Comparison of ENCODE assay signal across 8 mouse cellular contexts in the genomic region with DNA sequence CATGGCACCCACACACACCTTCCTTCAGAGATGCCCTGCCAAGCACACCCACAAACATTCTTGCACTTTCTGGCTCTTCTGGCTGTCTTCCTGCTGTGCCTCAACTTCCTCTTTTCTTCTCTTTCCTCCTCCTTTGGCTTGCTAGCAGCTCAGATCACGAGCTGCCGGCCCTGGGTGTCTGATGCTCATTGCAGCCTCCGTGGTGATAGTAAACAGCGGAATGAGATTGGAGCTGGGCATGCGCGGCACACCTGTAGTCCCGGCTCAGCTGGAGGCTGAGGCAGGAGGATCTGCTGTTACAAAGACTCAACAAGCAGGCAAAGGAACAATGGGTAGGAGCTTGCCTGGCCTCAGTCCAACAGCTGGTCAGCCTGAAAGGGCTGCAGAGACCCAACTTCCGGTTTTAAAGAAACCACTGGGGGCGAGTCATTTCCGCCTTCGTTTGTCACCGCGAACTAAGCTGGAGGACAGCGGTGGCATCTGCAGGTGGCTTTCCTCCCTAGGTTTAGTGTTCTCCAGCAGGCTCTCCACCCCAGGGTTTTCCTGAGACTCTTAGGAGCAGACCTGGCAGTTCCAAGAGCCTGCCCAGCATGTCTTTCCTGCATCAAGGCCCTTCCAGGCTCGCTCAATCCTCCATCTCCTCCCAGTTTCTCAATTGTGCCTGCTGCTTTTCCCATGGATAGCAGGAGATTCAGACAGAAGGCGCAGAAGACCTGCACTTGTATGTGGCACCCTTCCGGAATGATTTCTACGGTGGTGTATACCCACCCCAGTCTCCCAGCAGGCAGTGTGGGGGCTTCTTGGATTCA. TPM values are rescaled to one million over a fixed set of nuclear protein-coding genes. Genes with fewer than 3 reads are reported as not detected.
A peak's percentile ranks its signal among the peaks of the same experiment; 100 is the strongest.
DNase-seq lines count a peak whose midpoint lies in the region; ATAC-seq lines count a peak whose summit lies in the region.

No protein-coding gene starts in this region.

- no peaks in the 10 kb centered on the region for H3K27me3 ChIP-seq in embryonic facial prominence, embryonic 15.5 days
- H3K27me3 ChIP-seq in limb, embryonic 11.5 days (ENCODE audit: control insufficient read depth, insufficient read depth, low read length): no peaks in the 10 kb centered on the region
- peaks cover 5% of the 10 kb centered on the region; the same call in 1 of the 2 replicates for H3K27me3 ChIP-seq in midbrain, embryonic 14.5 days (ENCODE audit: control insufficient read depth, insufficient read depth, low read length)

- no peak for ATAC-seq in embryonic facial prominence, embryonic 15.5 days (ENCODE audit: insufficient number of reproducible peaks, low FRiP score, low TSS enrichment, low read depth)
- ATAC-seq in limb, embryonic 11.5 days (ENCODE audit: insufficient number of reproducible peaks, low FRiP score, low TSS enrichment, low read depth): no peak
- no peak for ATAC-seq in midbrain, embryonic 14.5 days (ENCODE audit: low FRiP score, low TSS enrichment)

- DNase-seq in A20 (ENCODE audit: low read depth, low spot score) (peak; percentile 93), ES-CJ7 (ENCODE audit: low read depth, low spot score) (peak; percentile 72)
- DNase-seq in heart, postnatal 4 days: peak; percentile 72
- peak; percentile 55 for DNase-seq in limb, embryonic 11.5 days (ENCODE audit: low spot score)
- no peak for DNase-seq in midbrain, embryonic 14.5 days
- peak; percentile 67 for DNase-seq in testis, postnatal 10 days (ENCODE audit: low spot score)
- DNase-seq in right cerebral cortex, postnatal 25 days: no peak

- H3K9ac ChIP-seq in embryonic facial prominence, embryonic 15.5 days: no peak overlapping the region
- 0 out of 2 replicates have a peak overlapping the region, but pooled peaks have one; percentile 17 for H3K9ac ChIP-seq in limb, embryonic 11.5 days (ENCODE audit: low read length)
- H3K9ac ChIP-seq in midbrain, embryonic 14.5 days (replicated peaks; ENCODE audit: low read length): no peak overlapping the region

- H3K9me3 ChIP-seq in embryonic facial prominence, embryonic 15.5 days (replicated peaks): no peaks in the 10 kb centered on the region
- no peaks in the 10 kb centered on the region for H3K9me3 ChIP-seq in limb, embryonic 11.5 days (ENCODE audit: control insufficient read depth, low read length)
- H3K9me3 ChIP-seq in midbrain, embryonic 14.5 days (ENCODE audit: control insufficient read depth, low read length): no peaks in the 10 kb centered on the region

- 0 out of 2 replicates have a peak overlapping the region, but pooled peaks have one; percentile 38 for H3K4me3 ChIP-seq in embryonic facial prominence, embryonic 15.5 days (replicated peaks)
- H3K4me3 ChIP-seq in limb, embryonic 11.5 days (ENCODE audit: low read depth, low read length): no peak overlapping the region
- H3K4me3 ChIP-seq in midbrain, embryonic 14.5 days (replicated peaks; ENCODE audit: low read depth, low read length): no peak overlapping the region

- peak overlapping the region; percentile 88 for H3K27ac ChIP-seq in embryonic facial prominence, embryonic 15.5 days (replicated peaks)
- H3K27ac ChIP-seq in limb, embryonic 11.5 days (replicated peaks; ENCODE audit: low read depth, low read length): peak overlapping the region; percentile 78
- H3K27ac ChIP-seq in midbrain, embryonic 14.5 days (replicated peaks; ENCODE audit: low read depth, low read length): peak overlapping the region; percentile 37; the same call in 1 of the 2 replicates

- 59% methylated on average over 18 of the region's 18 CpGs for WGBS in embryonic facial prominence, embryonic 15.5 days
- WGBS in limb, embryonic 11.5 days: 59% methylated on average over 18 of the region's 18 CpGs
- 70% methylated on average over 18 of the region's 18 CpGs for WGBS in midbrain, embryonic 14.5 days

- H3K4me1 ChIP-seq in embryonic facial prominence, embryonic 15.5 days: peaks cover 48% of the 10 kb centered on the region
- peaks cover 38% of the 10 kb centered on the region for H3K4me1 ChIP-seq in limb, embryonic 11.5 days (ENCODE audit: control insufficient read depth, insufficient read depth, low read length)
- 0 out of 2 replicates have a peak, but pooled peaks cover 15% of the 10 kb centered on the region for H3K4me1 ChIP-seq in midbrain, embryonic 14.5 days (ENCODE audit: control insufficient read depth, insufficient read depth, low read length)

- H3K36me3 ChIP-seq in embryonic facial prominence, embryonic 15.5 days: no peaks in the 10 kb centered on the region
- H3K36me3 ChIP-seq in limb, embryonic 11.5 days (ENCODE audit: control insufficient read depth, insufficient read depth, low read length): peaks cover 16% of the 10 kb centered on the region
- H3K36me3 ChIP-seq in midbrain, embryonic 14.5 days (ENCODE audit: control insufficient read depth, insufficient read depth, low read length): no peaks in the 10 kb centered on the region

- peak overlapping the region; percentile 56; the same call in 1 of the 2 replicates for H3K4me2 ChIP-seq in embryonic facial prominence, embryonic 15.5 days (replicated peaks)
- peak overlapping the region; percentile 16; the same call in 1 of the 2 replicates for H3K4me2 ChIP-seq in limb, embryonic 11.5 days (ENCODE audit: low read depth, severe bottlenecking)
- no peak overlapping the region for H3K4me2 ChIP-seq in midbrain, embryonic 14.5 days (ENCODE audit: low read length)

RNA-seq across cellular contexts. Expression of a gene that starts 6.0 kb away (rescaled TPM):
- 22.8 and 23.1 TPM in 2 replicates for polyA plus RNA-seq in embryonic facial prominence, embryonic 15.5 days (2015; fragmentation: Nextera tagmentation; extraction: Ambion mirVana)
- total RNA-seq in heart, postnatal 4 days (2021): 10 to 100 TPM; 37.0 to 41.0 TPM
- polyA plus RNA-seq in limb, embryonic 11.5 days (2014; fragmentation: Nextera tagmentation; extraction: Ambion mirVana): 24.7 and 27.2 TPM in 2 replicates
- polyA plus RNA-seq in midbrain, embryonic 14.5 days (2014; fragmentation: Nextera tagmentation; extraction: Ambion mirVana): 4.6 and 6.4 TPM in 2 replicates

Comparison
In these comparisons a context has a peak if more than half of its experiments do, and no peak if none do; other contexts are left out.
1. DNase-seq: peak in A20 (single experiment), ES-CJ7 (single experiment), heart, postnatal 4 days (single experiment), limb, embryonic 11.5 days (single experiment) and testis, postnatal 10 days (single experiment); none in midbrain, embryonic 14.5 days (single experiment) and right cerebral cortex, postnatal 25 days (single experiment).
2. H3K27ac ChIP-seq: peak in every context shown above with its lines; median percentile 88 in embryonic facial prominence, embryonic 15.5 days; 78 in limb, embryonic 11.5 days; 37 in midbrain, embryonic 14.5 days.